Mouse (Mus musculus) lung, embryonic 16.5 days (tissue): ENCODE results near the gene Arl10. TPM values are rescaled to one million over a fixed set of nuclear protein-coding genes. Genes with fewer than 3 reads are reported as not detected.

Experiments used
- ATAC-seq: fragments of 200-750 bp; cut with Nextera tagmentation; 2 replicates; pipeline ENCODE4 v1.8.0; 2017; ENCODE audit warnings: low read depth, mild to moderate bottlenecking, moderate library complexity
- H3K27ac ChIP-seq: fragments of 300-500 bp; sonication (generic); 2 replicates; pipeline ENCODE4 v1.5.1; 2014; ENCODE audit warnings: mild to moderate bottlenecking, control low read depth, low read length
- H3K27me3 ChIP-seq: fragments of 300-500 bp; sonication (generic); 2 replicates; pipeline ENCODE4 v1.6.1; 2014; ENCODE audit warnings: low read depth, low read length, mixed read lengths; ENCODE audit not compliant: control insufficient read depth, insufficient read depth
- H3K36me3 ChIP-seq: fragments of 300-500 bp; sonication (generic); 2 replicates; pipeline ENCODE4 v1.6.1; 2014; ENCODE audit warnings: low read length; ENCODE audit not compliant: control insufficient read depth, insufficient read depth
- H3K4me1 ChIP-seq: fragments of 300-500 bp; sonication (generic); replicated peaks from 2 replicates; pipeline ENCODE4 v1.6.1; 2014; ENCODE audit warnings: low read length, mixed read lengths; ENCODE audit not compliant: control insufficient read depth, insufficient read depth
- H3K4me2 ChIP-seq: fragments of 300-500 bp; sonication (generic); 2 replicates; pipeline ENCODE4 v1.6.1; 2014; ENCODE audit warnings: low read depth, low read length, control low read depth
- H3K4me3 ChIP-seq: fragments of 300-500 bp; sonication (generic); 2 replicates; pipeline ENCODE4 v1.5.1; 2014; ENCODE audit warnings: mild to moderate bottlenecking, low read length, control low read depth
- H3K9ac ChIP-seq: fragments of 300-500 bp; sonication (generic); 2 replicates; pipeline ENCODE4 v1.6.1; 2014; ENCODE audit warnings: low read length, control low read depth
- H3K9me3 ChIP-seq: fragments of 300-500 bp; sonication (generic); 2 replicates; pipeline ENCODE4 v1.6.1; 2016; ENCODE audit warnings: low read length; ENCODE audit not compliant: control insufficient read depth
- WGBS: fragments of 180-500 bp; shearing (Covaris S2); extraction: QIAGEN DNeasy Blood & Tissue Kit; methylation state at CpG from one replicate; pipeline ENCODE4 v1.1.7; 2014; 5-methylcytosine and 5-hydroxymethylcytosine counted together
- polyA plus RNA-seq: library from polyadenylated mRNA; unstranded; fragments of >200 nt; fragmentation: Nextera tagmentation; extraction: Ambion mirVana; gene quantifications from 2 replicates; pipeline ENCODE4 v1.2.1, GENCODE M21; 2015

Gene Arl10
- polyA plus RNA-seq, 1 experiment from 2014 or later: 25.3 TPM

- H3K27me3 ChIP-seq: no peaks in the 10 kb centered on the region
- no peaks in the 10 kb centered on the region for H3K9me3 ChIP-seq
- H3K9ac ChIP-seq: peak overlapping the region; percentile 95
- H3K4me2 ChIP-seq: peak overlapping the region; percentile 89
- ATAC-seq: peak; percentile 53; the same call in 1 of the 2 replicates
- peaks cover 17% of the 10 kb centered on the region; the same call in 1 of the 2 replicates for H3K36me3 ChIP-seq
- peaks cover 8% of the 10 kb centered on the region for H3K4me1 ChIP-seq
- peak overlapping the region; percentile 95 for H3K4me3 ChIP-seq
- no peak overlapping the region for H3K27ac ChIP-seq
- WGBS: 9% methylated on average over 42 of the region's 45 CpGs
Measured at GRCm38 (mm10) chr13:54564232-54565200, 10.3 kb upstream of the Arl10 start.

DNA sequence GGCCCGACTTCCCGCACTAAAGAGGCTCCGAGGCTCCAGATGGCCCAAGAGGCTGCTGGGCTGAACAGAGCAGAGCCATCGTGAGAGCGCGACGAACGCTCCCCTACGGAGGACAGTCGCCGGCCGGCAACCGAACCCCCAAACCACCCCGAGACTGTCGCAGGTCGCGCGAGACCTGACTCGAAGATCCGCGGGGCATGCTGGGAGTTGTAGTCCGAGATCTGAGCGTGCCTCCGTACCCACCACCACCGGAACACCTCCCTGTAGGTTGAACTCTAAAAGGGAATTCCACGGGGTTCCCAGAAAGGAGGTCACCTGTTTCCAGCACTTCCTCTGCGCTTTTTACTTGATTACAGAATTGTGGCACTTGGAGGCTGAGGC lies 9.6 kb upstream of the Arl10 start, which contains the start of gene 4833439L19Rik:
4833439L19Rik (minus strand) TSS at position 235 of the 381 bp plus-strand sequence.
- ATAC-seq: peak; percentile 98
- no peaks in the 10 kb centered on the region for H3K27me3 ChIP-seq
- under 1% methylated on average over 23 of the region's 27 CpGs for WGBS

GRCm38 (mm10) chr13:54565594-54566345 lies 9.0 kb upstream of the Arl10 start:
- Histone ChIP-seq H3K9me3 (no peaks in the 10 kb centered on the region), H3K9ac (peak overlapping the region; percentile 95), H3K27ac (peak overlapping the region; percentile 43; the same call in 1 of the 2 replicates), H3K4me1 (peaks cover 8% of the 10 kb centered on the region), H3K36me3 (peaks cover 7% of the 10 kb centered on the region; the same call in 1 of the 2 replicates), H3K4me2 (peak overlapping the region; percentile 71), H3K27me3 (no peaks in the 10 kb centered on the region), H3K4me3 (peak overlapping the region; percentile 95)
- 39% methylated on average over 8 of the region's 8 CpGs for whole genome bisulfite sequencing
- peak; percentile 60 for ATAC-seq

More for the DNA sequence above, 9.6 kb upstream of the Arl10 start, which contains the start of gene 4833439L19Rik:
- Histone ChIP-seq H3K27ac (peak within 1 kb of the TSS; percentile 43; the same call in 1 of the 2 replicates), H3K4me2 (peak within 1 kb of the TSS; percentile 89), H3K9ac (peak within 1 kb of the TSS; percentile 95), H3K36me3 (peaks cover 12% of the 10 kb centered on the region; the same call in 1 of the 2 replicates), H3K4me1 (peaks cover 8% of the 10 kb centered on the region), H3K4me3 (peak within 1 kb of the TSS; percentile 95), H3K9me3 (no peaks in the 10 kb centered on the region)

DNA sequence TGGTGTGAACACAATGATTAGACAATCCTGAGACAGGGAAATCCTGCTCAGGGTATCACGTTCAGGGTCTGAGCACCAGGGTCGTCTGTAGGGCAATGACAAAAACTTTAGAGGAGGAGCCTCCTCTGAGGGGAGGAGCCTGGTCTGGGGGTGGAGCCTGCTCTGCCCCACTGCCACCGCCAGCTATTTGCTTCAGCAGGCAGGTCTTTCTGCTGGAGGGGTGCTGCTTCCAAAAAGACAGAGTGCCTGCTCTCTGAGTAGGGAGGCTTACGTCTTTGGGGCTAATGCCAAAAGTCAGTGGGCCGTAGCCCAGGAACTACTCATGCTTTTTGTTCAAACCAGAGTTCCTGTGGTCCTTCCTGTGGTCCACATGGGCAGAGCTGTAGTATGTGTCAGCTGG lies 6.4 kb upstream of the Arl10 start:
- H3K27me3 ChIP-seq: no peaks in the 10 kb centered on the region
- 37% methylated on average over 5 of the region's 5 CpGs for WGBS
- H3K4me2 ChIP-seq: no peak overlapping the region
- peaks cover 8% of the 10 kb centered on the region for H3K4me1 ChIP-seq
- no peak for ATAC-seq
- H3K9me3 ChIP-seq: no peaks in the 10 kb centered on the region
- no peak overlapping the region for H3K27ac ChIP-seq
- no peak overlapping the region for H3K4me3 ChIP-seq
- H3K36me3 ChIP-seq: no peaks in the 10 kb centered on the region
- no peak overlapping the region for H3K9ac ChIP-seq

DNA sequence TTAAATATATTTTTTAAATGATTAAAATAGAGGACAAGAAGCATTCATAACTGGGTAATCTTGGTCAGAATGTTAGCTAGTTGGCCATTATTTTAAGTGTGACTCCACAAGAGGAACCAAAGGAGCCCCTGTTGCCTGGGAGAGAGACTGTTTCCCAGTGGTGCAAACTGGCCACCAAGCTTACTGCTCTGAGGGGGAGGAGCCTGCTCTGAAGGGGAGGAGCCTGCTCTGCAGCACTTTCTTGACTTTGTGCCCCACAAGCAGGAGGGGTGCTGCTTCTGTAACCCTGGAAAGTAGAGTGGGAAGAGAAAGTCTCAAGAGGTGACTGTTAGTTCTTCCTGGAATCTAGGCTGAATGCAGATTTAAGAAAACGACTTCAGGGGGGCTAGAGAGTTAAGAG lies 5.5 kb upstream of the Arl10 start:
- peaks cover 3% of the 10 kb centered on the region for H3K4me1 ChIP-seq
- no peaks in the 10 kb centered on the region for H3K9me3 ChIP-seq
- H3K4me3 ChIP-seq: no peak overlapping the region
- no peak overlapping the region for H3K4me2 ChIP-seq
- no peak for ATAC-seq
- no peak overlapping the region for H3K27ac ChIP-seq
- no peaks in the 10 kb centered on the region for H3K36me3 ChIP-seq
- no peaks in the 10 kb centered on the region for H3K27me3 ChIP-seq
- no peak overlapping the region for H3K9ac ChIP-seq
- 28% methylated on average over 1 of the region's 1 CpGs for WGBS

- no peak overlapping the region for H3K4me3 ChIP-seq
- H3K27me3 ChIP-seq: no peaks in the 10 kb centered on the region
- no peak overlapping the region for H3K9ac ChIP-seq
- no peak overlapping the region for H3K4me2 ChIP-seq
- 72% methylated on average over 4 of the region's 4 CpGs for WGBS
- ATAC-seq: no peak
- H3K9me3 ChIP-seq: no peaks in the 10 kb centered on the region
- no peaks in the 10 kb centered on the region for H3K36me3 ChIP-seq
- H3K27ac ChIP-seq: no peak overlapping the region
- H3K4me1 ChIP-seq: peaks cover 4% of the 10 kb centered on the region; the same call in 1 of the 2 replicates
Measured at GRCm38 (mm10) chr13:54570736-54571135, 4.1 kb upstream of the Arl10 start.

DNA sequence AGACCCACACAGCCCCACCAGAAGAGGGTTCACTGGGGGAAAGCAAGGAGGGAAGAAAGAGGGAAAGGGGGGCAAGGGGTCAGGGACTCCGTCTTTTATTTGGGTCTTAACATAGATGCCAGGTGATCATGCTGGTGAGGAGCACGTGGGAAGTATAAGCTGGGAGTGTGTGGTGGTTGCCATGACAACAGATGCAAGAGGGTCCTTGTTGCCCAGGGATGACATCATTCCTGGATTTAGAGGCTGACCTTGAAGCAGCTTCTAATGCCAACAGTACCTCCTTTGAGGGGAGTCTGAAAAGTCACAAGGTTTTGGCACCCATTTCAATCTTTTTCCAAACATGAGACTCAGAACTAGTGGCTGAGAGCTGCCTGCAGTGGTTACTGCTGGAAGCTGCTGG lies 3.2 kb upstream of the Arl10 start:
- 41% methylated on average over 2 of the region's 2 CpGs for WGBS
- Histone ChIP-seq H3K27ac (no peak overlapping the region), H3K36me3 (no peaks in the 10 kb centered on the region), H3K4me1 (peaks cover 12% of the 10 kb centered on the region), H3K9ac (no peak overlapping the region), H3K4me3 (no peak overlapping the region), H3K9me3 (no peaks in the 10 kb centered on the region), H3K27me3 (no peaks in the 10 kb centered on the region), H3K4me2 (no peak overlapping the region)
- no peak for ATAC-seq

- H3K4me2 ChIP-seq: no peak overlapping the region
- no peaks in the 10 kb centered on the region for H3K9me3 ChIP-seq
- H3K4me1 ChIP-seq: peaks cover 15% of the 10 kb centered on the region
- H3K36me3 ChIP-seq: no peaks in the 10 kb centered on the region
- H3K4me3 ChIP-seq: no peak overlapping the region
- H3K27me3 ChIP-seq: no peaks in the 10 kb centered on the region
- ATAC-seq: no peak
- H3K27ac ChIP-seq: no peak overlapping the region
- no peak overlapping the region for H3K9ac ChIP-seq
- 74% methylated on average over 4 of the region's 4 CpGs for WGBS
Measured at GRCm38 (mm10) chr13:54572621-54573020, 2.2 kb upstream of the Arl10 start.

- Histone ChIP-seq H3K9ac (peak overlapping the region; percentile 95), H3K36me3 (peaks cover 9% of the 10 kb centered on the region), H3K27me3 (no peaks in the 10 kb centered on the region), H3K9me3 (no peaks in the 10 kb centered on the region), H3K27ac (peak overlapping the region; percentile 69), H3K4me1 (peaks cover 15% of the 10 kb centered on the region), H3K4me3 (peak overlapping the region; percentile 87), H3K4me2 (peak overlapping the region; percentile 95)
- ATAC-seq: peak; percentile 29
- under 1% methylated on average over 19 of the region's 19 CpGs for WGBS
Measured at GRCm38 (mm10) chr13:54575489-54575888, 674 bp downstream of the Arl10 start.
